Mouse (Mus musculus): ENCODE measurements around the gene Sdc1. TPM values are rescaled to one million over a fixed set of nuclear protein-coding genes. Genes with fewer than 3 reads are reported as not detected.
A peak's percentile ranks its signal among the peaks of the same experiment; 100 is the strongest.

The Sdc1 gene
- polyA plus RNA-seq, 2 experiments = 238 to 268 TPM

GRCm38 (mm10) chr12:8776206-8776605 lies 5.1 kb downstream of the Sdc1 start:
- H3K36me3 ChIP-seq (ENCODE audit: control insufficient read depth, insufficient read depth, low read length) = peaks cover 9% of the 10 kb centered on the region
- no peaks in the 10 kb centered on the region for H3K9me3 ChIP-seq (ENCODE audit: control insufficient read depth, low read length)
- no peak overlapping the region for H3K4me3 ChIP-seq (replicated peaks; ENCODE audit: low read length)
- 85% methylated on average over 7 of the region's 7 CpGs for WGBS
- H3K4me1 ChIP-seq (ENCODE audit: control insufficient read depth, insufficient read depth, low read length) = peaks cover 71% of the 10 kb centered on the region
- DNase-seq (ENCODE audit: low spot score) (no peak), ATAC-seq (ENCODE audit: low FRiP score, low read depth) (no peak)
- no peaks in the 10 kb centered on the region for H3K27me3 ChIP-seq (ENCODE audit: control insufficient read depth, insufficient read depth, low read length)
- no peak overlapping the region for H3K27ac ChIP-seq (replicated peaks; ENCODE audit: low read depth, low read length)
- no peak for TF ChIP-seq POLR2A (IDR thresholded peaks at IDR 0.05; ENCODE audit: borderline replicate concordance, extremely low read depth, insufficient read depth, insufficient read length)
- 0 out of 2 replicates have a peak overlapping the region, but pooled peaks have one; percentile 4 for H3K4me2 ChIP-seq (replicated peaks; ENCODE audit: low read depth, low read length, severe bottlenecking)
- H3K9ac ChIP-seq (ENCODE audit: low read depth, low read length, severe bottlenecking) = no peak overlapping the region

DNA sequence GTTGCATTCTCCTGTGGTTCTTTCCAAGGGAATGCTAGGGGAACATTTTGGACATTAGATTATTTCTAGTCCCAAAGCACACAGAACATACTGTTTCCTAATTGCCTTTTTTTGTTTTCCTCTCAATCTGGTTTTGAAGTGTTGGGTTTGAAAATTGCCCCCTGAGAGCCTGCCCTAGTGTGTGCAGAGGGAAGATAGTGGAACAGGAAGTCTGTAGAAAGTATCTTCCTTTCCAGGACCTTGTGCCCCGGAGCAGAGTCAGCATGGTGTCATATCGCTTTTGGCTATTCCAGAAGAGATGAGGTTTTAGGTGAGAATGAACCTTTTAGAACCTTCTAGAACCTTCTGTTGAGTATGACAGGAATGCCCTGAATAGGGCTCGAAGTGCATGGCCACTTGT lies 5.6 kb downstream of the Sdc1 start:
- Histone ChIP-seq H3K36me3 (ENCODE audit: control insufficient read depth, insufficient read depth, low read length) (peaks cover 9% of the 10 kb centered on the region), H3K4me2 (replicated peaks; ENCODE audit: low read depth, low read length, severe bottlenecking) (no peak overlapping the region), H3K4me3 (replicated peaks; ENCODE audit: low read length) (no peak overlapping the region), H3K4me1 (ENCODE audit: control insufficient read depth, insufficient read depth, low read length) (peaks cover 77% of the 10 kb centered on the region), H3K9ac (ENCODE audit: low read depth, low read length, severe bottlenecking) (no peak overlapping the region), H3K9me3 (ENCODE audit: control insufficient read depth, low read length) (no peaks in the 10 kb centered on the region), H3K27me3 (ENCODE audit: control insufficient read depth, insufficient read depth, low read length) (no peaks in the 10 kb centered on the region), H3K27ac (replicated peaks; ENCODE audit: low read depth, low read length) (no peak overlapping the region)
- no peak for ATAC-seq (ENCODE audit: low FRiP score, low read depth)
- no peak for TF ChIP-seq POLR2A (IDR thresholded peaks at IDR 0.05; ENCODE audit: borderline replicate concordance, extremely low read depth, insufficient read depth, insufficient read length)
- no peak for DNase-seq (ENCODE audit: low spot score)
- 80% methylated on average over 3 of the region's 3 CpGs for WGBS

GRCm38 (mm10) chr12:8778106-8778505 lies 7.0 kb downstream of the Sdc1 start:
- Histone ChIP-seq H3K36me3 (ENCODE audit: control insufficient read depth, insufficient read depth, low read length) (peaks cover 9% of the 10 kb centered on the region), H3K9ac (ENCODE audit: low read depth, low read length, severe bottlenecking) (no peak overlapping the region), H3K27ac (replicated peaks; ENCODE audit: low read depth, low read length) (no peak overlapping the region), H3K27me3 (ENCODE audit: control insufficient read depth, insufficient read depth, low read length) (no peaks in the 10 kb centered on the region), H3K9me3 (ENCODE audit: control insufficient read depth, low read length) (no peaks in the 10 kb centered on the region), H3K4me3 (replicated peaks; ENCODE audit: low read length) (no peak overlapping the region), H3K4me1 (ENCODE audit: control insufficient read depth, insufficient read depth, low read length) (peaks cover 88% of the 10 kb centered on the region), H3K4me2 (replicated peaks; ENCODE audit: low read depth, low read length, severe bottlenecking) (no peak overlapping the region)
- TF ChIP-seq POLR2A (IDR thresholded peaks at IDR 0.05; ENCODE audit: borderline replicate concordance, extremely low read depth, insufficient read depth, insufficient read length) = no peak
- ATAC-seq (ENCODE audit: low FRiP score, low read depth) (no peak), DNase-seq (ENCODE audit: low spot score) (no peak)
- WGBS = 81% methylated on average over 7 of the region's 7 CpGs

DNA sequence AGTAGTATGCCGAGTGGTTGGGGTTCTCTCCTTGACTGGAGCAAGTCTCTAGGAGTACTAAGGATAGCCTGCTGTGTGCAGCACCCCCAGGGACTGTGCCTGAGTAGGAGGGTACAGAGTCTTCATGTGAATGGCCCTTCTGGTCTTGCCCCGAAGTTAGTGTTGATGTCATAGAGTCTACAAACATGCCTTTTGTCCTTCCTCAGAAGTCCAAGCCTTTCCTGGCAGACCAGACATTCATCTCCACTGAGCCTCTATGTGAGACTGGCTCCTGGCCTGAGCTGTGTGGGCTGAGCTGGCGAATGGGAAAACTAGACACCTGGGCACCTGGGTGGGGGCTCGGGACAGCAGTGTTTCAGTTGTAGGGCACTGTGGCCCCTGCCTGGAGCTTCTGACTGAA lies 8.7 kb downstream of the Sdc1 start:
- Histone ChIP-seq H3K4me2 (replicated peaks; ENCODE audit: low read depth, low read length, severe bottlenecking) (no peak overlapping the region), H3K27ac (replicated peaks; ENCODE audit: low read depth, low read length) (no peak overlapping the region), H3K4me1 (ENCODE audit: control insufficient read depth, insufficient read depth, low read length) (peaks cover 81% of the 10 kb centered on the region), H3K27me3 (ENCODE audit: control insufficient read depth, insufficient read depth, low read length) (no peaks in the 10 kb centered on the region), H3K9me3 (ENCODE audit: control insufficient read depth, low read length) (no peaks in the 10 kb centered on the region), H3K36me3 (ENCODE audit: control insufficient read depth, insufficient read depth, low read length) (peaks cover 12% of the 10 kb centered on the region), H3K9ac (ENCODE audit: low read depth, low read length, severe bottlenecking) (no peak overlapping the region), H3K4me3 (replicated peaks; ENCODE audit: low read length) (no peak overlapping the region)
- ATAC-seq (ENCODE audit: low FRiP score, low read depth) (no peak), DNase-seq (ENCODE audit: low spot score) (no peak)
- 67% methylated on average over 4 of the region's 4 CpGs for WGBS
- TF ChIP-seq POLR2A (IDR thresholded peaks at IDR 0.05; ENCODE audit: borderline replicate concordance, extremely low read depth, insufficient read depth, insufficient read length) = no peak

GRCm38 (mm10) chr12:8781121-8781520 lies 10.0 kb downstream of the Sdc1 start:
- TF ChIP-seq POLR2A (IDR thresholded peaks at IDR 0.05; ENCODE audit: borderline replicate concordance, extremely low read depth, insufficient read depth, insufficient read length) = no peak
- no peak overlapping the region for H3K4me3 ChIP-seq (replicated peaks; ENCODE audit: low read length)
- peak; percentile 26 for DNase-seq (ENCODE audit: low spot score)
- no peak overlapping the region for H3K27ac ChIP-seq (replicated peaks; ENCODE audit: low read depth, low read length)
- no peak overlapping the region for H3K4me2 ChIP-seq (replicated peaks; ENCODE audit: low read depth, low read length, severe bottlenecking)
- H3K27me3 ChIP-seq (ENCODE audit: control insufficient read depth, insufficient read depth, low read length) = no peaks in the 10 kb centered on the region
- H3K9ac ChIP-seq (ENCODE audit: low read depth, low read length, severe bottlenecking) = no peak overlapping the region
- H3K4me1 ChIP-seq (ENCODE audit: control insufficient read depth, insufficient read depth, low read length) = peaks cover 77% of the 10 kb centered on the region
- H3K36me3 ChIP-seq (ENCODE audit: control insufficient read depth, insufficient read depth, low read length) = peaks cover 14% of the 10 kb centered on the region
- ATAC-seq (ENCODE audit: low FRiP score, low read depth) = no peak
- H3K9me3 ChIP-seq (ENCODE audit: control insufficient read depth, low read length) = no peaks in the 10 kb centered on the region
- WGBS = 57% methylated on average over 7 of the region's 7 CpGs

Measured in limb, embryonic 14.5 days (tissue).